Mouse (Mus musculus) cerebellum, postnatal 14 days (tissue): Measurements from ENCODE around the gene Acvr1c.

Experiments used
- DNase-seq, 2 experiments: peaks; one replicate each; pipeline ENCODE4 v3.0.0; 2021; ENCODE audit warnings: mixed read lengths in 2 of 2

The Acvr1c gene

GRCm38 (mm10) chr2:58357414-58358131 lies at the start of gene Acvr1c:
Gene Acvr1c, minus strand, starts transcription at chr2:58357895.
- peak; percentile 41 to 53 for DNase-seq

- no peak for DNase-seq
Measured at GRCm38 (mm10) chr2:58403481-58403880, 45.8 kb upstream of the Acvr1c start.

DNA sequence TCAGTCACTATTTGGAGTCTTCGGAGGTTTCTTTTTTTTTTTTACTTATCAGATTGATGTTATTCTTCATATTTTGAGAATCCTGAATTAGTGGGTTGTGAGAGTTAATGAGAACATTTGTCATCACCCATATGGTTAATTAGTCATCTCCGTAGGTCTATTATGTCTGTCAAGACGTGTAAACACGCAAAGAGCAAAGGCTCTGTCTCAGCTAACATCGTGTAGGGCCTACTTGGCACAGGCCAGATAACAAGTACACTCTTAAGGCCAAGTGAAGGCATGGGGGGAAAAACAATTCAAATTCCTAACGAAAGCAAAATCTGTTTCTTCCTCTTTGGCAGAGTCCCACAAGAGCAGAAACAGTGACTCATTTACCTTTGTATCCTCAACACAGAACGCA lies 30.9 kb upstream of the Acvr1c start:
- DNase-seq: no peak

DNA sequence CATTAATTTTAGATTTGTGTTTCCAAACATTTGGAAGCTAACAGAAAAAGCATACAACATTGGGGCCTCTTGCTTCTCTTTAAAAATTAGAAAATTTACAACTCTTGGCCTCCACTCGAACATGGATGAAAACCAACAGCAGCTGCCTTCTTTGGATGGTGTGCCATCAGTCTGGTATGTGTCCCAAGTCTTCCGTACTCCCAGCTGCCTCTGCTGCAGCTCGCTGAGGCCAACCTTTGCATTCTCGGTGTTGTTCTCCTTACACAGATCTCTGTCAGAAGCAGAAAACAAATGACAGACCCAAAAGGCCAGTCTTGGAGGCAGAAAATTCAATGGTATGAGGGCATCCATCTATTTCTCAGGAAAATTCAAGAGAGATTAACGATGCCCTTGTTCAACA lies 22.3 kb upstream of the Acvr1c start:
- DNase-seq: peak in 1 of 2 experiments; percentile 5

GRCm38 (mm10) chr2:58379475-58379874 lies 21.8 kb upstream of the Acvr1c start:
- no peak for DNase-seq

DNA sequence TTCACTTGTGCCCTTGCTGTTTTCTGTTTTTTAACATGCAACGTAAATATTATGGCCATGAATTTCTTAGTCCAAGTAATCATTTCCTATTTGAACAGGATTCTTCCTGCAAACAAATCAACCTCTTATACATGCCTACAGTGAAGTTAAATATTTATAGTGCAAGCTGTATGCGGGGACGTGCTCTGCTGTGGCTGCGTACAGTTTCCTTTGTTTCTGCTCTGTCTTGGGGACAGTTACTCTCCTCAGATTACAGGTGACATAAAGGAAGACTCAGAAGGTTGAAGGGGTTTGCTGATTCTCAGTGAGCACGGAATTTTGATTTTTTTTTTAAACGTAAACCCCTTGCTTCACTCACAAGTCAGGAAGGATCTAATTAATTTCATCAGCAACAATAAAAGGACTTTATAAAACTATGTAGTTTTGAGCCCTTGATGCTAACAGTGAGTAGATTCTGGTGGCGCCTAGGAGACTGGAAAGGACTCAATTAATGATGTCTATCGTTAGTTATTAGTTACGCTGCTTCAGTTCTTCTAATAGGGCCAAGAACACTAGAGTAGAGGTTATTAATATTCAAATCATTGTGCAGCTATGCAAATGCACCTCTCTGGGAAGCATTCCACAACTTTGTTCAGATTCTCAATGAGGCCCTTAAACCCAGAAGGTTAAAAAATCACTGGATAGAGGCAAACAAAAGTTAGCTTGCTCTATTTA lies 19.9 kb upstream of the Acvr1c start:
- no peak for DNase-seq

- DNase-seq: no peak
Measured at GRCm38 (mm10) chr2:58366196-58366595, 8.5 kb upstream of the Acvr1c start.

DNA sequence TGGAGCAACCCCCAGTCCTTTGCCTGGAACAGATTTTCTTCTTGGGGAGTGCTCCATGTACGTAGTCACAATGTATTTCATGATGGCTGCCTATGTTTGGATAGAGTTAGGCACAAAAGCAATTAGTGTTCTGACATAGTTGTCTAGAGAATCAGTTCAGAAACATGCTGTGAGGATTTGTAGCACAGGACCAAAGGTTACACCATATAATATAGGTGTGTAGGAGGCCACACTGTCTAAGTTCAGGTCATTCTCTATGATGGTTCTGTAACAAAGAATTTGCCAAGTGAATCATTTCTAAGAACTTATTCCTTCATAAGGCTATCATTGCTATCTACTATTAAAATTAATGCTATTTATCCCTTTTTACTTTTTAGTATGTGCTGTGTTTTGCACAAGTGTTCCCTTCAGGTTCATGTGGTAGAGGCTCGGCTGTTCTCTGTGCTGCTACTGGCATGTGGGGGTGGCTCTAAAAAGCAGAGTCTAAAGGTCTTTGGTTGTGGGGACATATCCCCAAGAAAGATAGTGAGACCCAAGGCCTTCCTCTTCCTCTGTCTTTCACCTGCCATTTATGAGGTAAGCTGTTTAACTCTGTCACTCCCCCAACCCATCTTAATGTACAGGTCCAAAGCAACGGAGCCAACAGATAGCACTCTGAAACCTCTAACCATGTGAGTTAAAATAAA lies 3.8 kb upstream of the Acvr1c start:
- no peak for DNase-seq

- no peak for DNase-seq
Measured at GRCm38 (mm10) chr2:58358132-58358460, 401 bp upstream of the Acvr1c start.

DNA sequence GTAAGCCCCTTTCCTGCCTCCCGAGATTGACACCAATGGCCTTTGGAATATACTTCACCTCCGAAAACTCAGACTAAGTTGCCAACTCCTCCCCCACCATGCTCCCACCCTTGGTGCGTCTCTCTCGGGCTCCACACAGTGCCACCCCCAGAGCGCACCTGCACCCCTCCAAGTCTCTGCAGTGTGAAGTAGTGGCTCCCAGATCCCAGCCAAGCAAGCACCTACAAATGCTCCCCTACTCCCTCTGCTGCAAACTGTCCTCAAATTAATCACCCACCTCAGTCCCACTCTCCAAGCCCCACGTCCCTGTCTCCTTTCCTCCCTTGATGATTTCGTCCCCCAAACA lies 654 bp downstream of the Acvr1c start:
- DNase-seq: peak; percentile 26 to 36

DNA sequence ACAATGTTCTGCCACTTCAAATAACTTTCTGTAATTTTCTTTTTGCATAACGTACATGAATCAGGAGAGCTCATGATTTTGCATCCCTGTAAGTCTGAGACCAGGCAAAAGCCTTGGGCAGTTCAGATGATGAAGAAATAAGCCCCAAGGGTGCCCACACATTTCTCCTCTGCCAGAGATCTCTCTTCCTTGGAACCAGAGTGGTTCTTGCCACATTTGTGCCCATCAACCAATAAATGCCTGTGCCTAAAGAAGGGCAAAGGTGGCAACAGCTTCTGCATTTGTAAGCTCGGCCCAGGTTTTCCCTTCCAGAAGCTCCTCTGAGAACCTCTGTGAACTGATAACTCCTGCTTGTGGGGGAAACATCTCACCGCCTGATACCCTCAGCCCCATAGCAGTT lies 3.3 kb downstream of the Acvr1c start:
- DNase-seq: no peak

DNA sequence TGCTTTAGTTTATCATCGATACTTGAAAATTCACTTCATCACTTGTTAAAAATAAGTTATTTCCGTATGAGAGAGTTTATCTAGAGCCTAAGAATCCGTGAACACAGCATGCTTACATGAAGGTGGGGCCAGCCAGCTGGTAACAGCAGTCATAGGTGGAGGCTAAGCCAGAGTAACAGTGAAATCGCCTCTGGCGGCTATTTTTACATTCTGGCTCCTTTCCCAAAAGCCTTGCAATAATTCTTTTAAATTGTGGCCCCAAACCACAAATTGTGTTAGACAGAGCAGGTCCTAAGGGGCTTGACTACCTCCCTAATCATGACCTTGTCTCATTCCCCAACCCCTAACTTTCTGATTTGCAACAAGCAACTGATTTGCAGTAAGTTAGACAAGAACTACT lies 4.8 kb downstream of the Acvr1c start:
- DNase-seq: no peak

DNA sequence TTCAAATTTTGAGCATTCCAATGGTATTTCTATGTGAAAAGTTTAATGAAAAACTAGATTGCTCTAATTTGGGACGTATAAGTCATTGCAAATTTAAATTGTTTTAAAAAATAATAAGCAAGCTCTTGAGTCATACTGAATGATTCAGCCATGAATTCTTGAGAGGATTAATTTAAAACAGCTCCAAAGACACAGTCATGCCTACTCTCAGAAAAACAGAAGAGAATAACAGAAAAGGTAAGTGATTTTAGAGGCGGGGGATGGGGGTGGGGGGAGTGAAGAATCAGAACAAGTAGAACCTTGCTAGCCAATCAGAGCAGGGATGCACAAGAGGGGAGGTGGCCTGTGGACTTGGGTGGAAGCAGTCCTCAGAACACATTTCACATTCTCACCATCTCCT lies 7.0 kb downstream of the Acvr1c start:
- DNase-seq: no peak

DNA sequence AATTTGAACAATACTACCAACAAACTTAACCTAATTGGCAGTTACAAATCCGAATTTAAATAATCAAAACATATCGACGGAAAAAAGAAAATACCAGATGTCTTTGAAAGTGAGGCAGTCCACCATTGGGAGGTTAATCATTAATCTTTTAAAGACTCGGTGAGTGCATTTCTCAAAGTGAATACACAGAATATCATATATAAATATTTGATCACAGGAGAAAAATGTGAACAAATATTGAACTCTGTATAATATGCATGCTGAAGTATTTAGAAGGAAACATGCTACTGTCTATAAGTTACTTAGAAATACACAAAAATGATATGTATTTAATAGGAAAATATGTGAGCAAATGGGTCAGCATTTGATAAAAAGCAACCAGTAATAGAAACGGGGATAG lies 21.0 kb downstream of the Acvr1c start:
- DNase-seq: no peak

DNA sequence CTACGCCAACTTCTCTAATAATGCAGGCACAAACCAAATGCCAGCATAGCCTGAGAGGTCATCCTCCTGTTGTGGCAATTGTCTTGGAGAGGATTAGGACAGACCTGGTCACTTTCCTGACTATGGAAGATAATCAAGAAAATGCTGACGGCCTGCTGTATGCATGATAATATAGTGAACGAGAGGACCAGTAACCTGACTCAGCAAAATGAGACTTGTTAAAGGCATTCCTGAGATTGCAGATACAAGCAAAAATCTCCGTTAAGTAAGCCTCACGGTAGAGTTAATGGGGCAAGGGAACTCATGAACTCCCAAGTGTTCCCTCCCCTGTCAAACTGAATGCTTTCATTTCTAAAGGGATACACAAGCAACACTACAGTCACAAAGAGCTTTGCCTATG lies 28.1 kb downstream of the Acvr1c start:
- DNase-seq: no peak

DNA sequence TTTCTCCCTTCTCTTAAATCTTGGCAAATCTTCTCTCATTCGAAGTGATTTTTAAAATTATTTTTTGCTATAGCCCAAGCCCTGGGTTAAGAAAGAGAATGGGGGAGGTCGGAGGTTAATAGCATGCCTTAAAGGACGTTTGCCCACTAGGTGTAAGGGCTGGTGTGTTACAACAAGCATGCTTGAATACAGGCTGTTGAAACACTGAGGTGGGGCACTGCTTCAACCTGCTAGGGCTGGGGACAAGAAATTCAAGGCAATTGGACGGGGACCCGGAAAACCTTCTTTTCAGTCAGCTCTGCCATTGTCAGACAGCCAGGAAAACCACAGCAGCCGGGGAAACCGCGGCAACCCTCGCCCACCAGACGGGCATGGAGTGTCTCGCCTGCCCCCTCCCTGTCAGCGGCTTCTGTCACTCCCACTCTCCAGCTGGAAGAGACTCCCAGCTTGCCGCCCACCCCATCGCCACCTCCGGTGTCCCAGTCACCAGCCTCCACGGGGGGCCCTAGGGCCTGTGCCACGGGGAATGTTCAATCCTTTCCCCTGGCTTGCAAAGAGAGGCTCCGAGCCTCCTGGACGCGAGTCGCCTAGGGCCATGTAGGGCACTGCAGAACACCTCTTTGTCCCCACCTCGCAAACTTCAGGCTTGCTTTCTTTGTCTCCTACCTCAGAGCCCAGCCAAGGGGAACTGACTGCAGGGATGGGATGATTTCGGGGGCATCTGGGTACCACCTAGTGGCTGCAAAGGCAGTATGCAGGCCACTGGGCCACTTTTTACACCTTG lies 33.4 kb downstream of the Acvr1c start:
- peak; percentile 62 to 64 for DNase-seq

- no peak for DNase-seq
Measured at GRCm38 (mm10) chr2:58323274-58323673, 34.4 kb downstream of the Acvr1c start.

- no peak for DNase-seq
Measured at GRCm38 (mm10) chr2:58316186-58316585, 41.5 kb downstream of the Acvr1c start.

DNA sequence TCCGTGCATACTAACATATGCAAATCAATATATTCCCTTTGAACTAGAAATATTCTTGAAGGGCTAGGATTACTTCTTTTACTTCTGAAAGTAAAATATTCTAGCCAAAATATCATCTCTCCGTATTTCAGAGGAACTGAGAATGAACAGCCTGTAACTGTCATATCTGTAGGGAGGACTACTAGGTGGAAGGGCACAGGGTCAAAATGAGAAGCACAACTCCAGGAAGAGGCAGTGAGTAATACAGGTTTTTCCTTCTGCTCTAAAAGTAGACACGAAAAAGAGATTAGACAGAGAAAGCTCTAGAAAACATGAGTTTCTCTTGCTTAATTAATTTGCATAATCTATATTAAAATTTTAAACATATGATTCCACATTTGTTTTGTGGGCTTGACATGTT lies 48.0 kb downstream of the Acvr1c start:
- DNase-seq: no peak

DNA sequence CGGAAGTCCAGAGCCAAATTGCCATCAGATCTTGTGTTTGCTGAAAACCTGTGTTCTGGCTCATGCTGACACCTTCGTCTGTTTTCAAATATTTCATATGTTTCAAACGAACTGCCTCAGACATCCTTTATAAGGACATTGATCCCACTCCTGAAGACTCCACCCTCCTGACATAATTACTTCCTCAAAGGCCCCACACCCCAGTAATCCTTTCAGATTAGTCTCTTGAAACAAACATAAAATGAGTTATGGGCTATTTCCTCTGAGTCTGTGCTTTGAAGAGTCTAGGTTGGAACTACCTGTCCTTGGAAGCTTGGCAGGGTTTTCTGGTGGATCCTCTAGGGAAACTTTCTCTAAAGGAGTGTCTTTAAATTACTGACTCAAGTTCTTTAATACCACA lies 53.2 kb downstream of the Acvr1c start:
- DNase-seq: no peak

DNA sequence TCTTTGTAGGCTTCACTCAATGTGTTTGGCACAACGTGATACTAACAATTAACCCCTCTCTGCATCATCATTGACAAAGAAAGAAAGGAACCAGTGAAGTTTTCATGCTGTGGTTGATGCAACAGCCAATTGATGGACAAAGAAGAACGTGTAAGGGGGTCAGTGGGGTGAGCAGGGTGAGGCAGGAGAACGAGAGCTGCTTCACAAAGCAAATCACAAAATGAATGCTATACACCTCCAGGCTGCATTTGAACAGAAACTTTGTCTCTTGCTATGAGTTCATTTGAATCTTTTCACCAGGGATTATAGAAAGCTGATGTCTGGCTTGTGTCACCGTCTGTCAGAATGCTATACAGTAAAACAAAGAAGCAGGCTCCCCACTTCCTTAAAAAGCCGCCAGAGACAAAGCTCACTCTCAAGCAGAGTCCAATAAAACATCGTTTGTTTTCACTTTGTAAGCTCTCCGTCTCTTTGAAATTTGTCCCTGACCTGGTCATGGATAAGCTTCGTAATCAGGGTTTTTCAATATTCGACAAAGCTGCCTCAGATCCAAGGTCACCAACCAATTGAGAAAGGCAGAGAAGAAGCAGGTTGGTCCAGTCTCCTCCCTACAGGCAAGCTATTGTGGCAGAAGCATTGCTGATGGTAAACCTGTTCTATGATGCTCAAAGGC lies 67.8 kb downstream of the Acvr1c start:
- no peak for DNase-seq

DNA sequence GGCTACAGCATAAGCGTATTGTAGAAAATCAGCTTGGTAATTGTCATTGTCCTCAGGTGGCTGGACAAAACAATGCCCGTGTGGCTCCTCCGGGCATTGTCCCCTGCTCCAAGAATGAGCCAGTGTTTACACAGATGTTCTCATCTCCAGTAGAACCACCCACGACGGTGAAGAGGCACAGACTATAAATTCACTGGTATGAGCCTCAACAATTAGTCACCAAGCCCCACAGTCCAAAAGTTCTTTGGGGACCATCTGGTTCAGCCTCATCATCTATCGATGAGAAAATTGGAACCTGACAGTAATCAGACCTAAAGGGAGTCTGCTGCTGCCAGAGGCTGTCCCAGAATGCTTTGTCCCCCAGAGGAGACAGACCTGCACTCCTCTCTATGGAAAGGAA lies 68.4 kb downstream of the Acvr1c start:
- no peak for DNase-seq
